Mouse (Mus musculus): ENCODE measurements around the gene Cse1l. TPM values are rescaled to one million over a fixed set of nuclear protein-coding genes. Genes with fewer than 3 reads are reported as not detected.

Gene Cse1l
- polyA plus RNA-seq, 2 experiments: 69.8 to 108 TPM

- Histone ChIP-seq H3K4me2 (replicated peaks; ENCODE audit: low read depth, low read length, severe bottlenecking) (no peak overlapping the region), H3K9me3 (ENCODE audit: control insufficient read depth, low read length) (no peaks in the 10 kb centered on the region), H3K4me1 (ENCODE audit: control insufficient read depth, insufficient read depth, low read length) (peaks cover 22% of the 10 kb centered on the region), H3K36me3 (ENCODE audit: control insufficient read depth, insufficient read depth, low read length) (no peaks in the 10 kb centered on the region), H3K27me3 (ENCODE audit: control insufficient read depth, insufficient read depth, low read length) (no peaks in the 10 kb centered on the region), H3K4me3 (replicated peaks; ENCODE audit: low read length) (no peak overlapping the region), H3K9ac (ENCODE audit: low read depth, low read length, severe bottlenecking) (no peak overlapping the region), H3K27ac (replicated peaks; ENCODE audit: low read depth, low read length) (no peak overlapping the region)
- DNase-seq (ENCODE audit: low spot score) (no peak), ATAC-seq (ENCODE audit: low FRiP score, low read depth) (no peak)
- no peak for TF ChIP-seq POLR2A (IDR thresholded peaks at IDR 0.05; ENCODE audit: borderline replicate concordance, extremely low read depth, insufficient read depth, insufficient read length)
- 81% methylated on average over 1 of the region's 1 CpGs for WGBS
These were observed 67.3 kb downstream of the Cse1l start for GRCm38 (mm10) chr2:166973153-166973552.

GRCm38 (mm10) chr2:166974177-166974872, 68.5 kb downstream of the Cse1l start:
- WGBS: 58% methylated on average over 6 of the region's 6 CpGs
- no peak overlapping the region for H3K4me3 ChIP-seq (replicated peaks; ENCODE audit: low read length)
- H3K4me1 ChIP-seq (ENCODE audit: control insufficient read depth, insufficient read depth, low read length): peaks cover 23% of the 10 kb centered on the region
- ATAC-seq (ENCODE audit: low FRiP score, low read depth): no peak
- TF ChIP-seq POLR2A (IDR thresholded peaks at IDR 0.05; ENCODE audit: borderline replicate concordance, extremely low read depth, insufficient read depth, insufficient read length): no peak
- no peak overlapping the region for H3K9ac ChIP-seq (ENCODE audit: low read depth, low read length, severe bottlenecking)
- no peaks in the 10 kb centered on the region for H3K27me3 ChIP-seq (ENCODE audit: control insufficient read depth, insufficient read depth, low read length)
- no peaks in the 10 kb centered on the region for H3K9me3 ChIP-seq (ENCODE audit: control insufficient read depth, low read length)
- H3K36me3 ChIP-seq (ENCODE audit: control insufficient read depth, insufficient read depth, low read length): no peaks in the 10 kb centered on the region
- no peak overlapping the region for H3K27ac ChIP-seq (replicated peaks; ENCODE audit: low read depth, low read length)
- no peak for DNase-seq (ENCODE audit: low spot score)
- H3K4me2 ChIP-seq (replicated peaks; ENCODE audit: low read depth, low read length, severe bottlenecking): no peak overlapping the region

DNA sequence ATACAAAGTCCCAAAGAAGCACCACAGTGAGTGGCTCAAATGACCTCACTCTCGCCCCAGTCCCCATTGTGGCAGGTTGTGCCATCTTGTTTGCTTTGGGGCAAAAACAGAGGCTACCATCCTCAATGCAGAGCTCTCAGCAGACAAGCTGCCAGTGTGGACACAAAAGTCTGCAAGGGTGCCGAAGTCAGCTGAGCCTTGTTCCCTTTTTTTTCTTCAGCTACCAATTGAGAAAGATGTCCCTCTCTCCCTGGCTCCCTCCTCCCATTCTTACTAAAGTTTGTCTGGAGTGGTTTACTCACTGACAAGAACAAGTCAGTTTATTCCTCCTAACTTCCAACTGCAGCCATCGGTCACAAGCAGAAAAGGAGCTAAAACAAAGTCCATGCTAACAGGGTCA, 70.5 kb downstream of the Cse1l start:
- Histone ChIP-seq H3K4me1 (ENCODE audit: control insufficient read depth, insufficient read depth, low read length) (peaks cover 23% of the 10 kb centered on the region), H3K9ac (ENCODE audit: low read depth, low read length, severe bottlenecking) (no peak overlapping the region), H3K36me3 (ENCODE audit: control insufficient read depth, insufficient read depth, low read length) (no peaks in the 10 kb centered on the region), H3K27me3 (ENCODE audit: control insufficient read depth, insufficient read depth, low read length) (no peaks in the 10 kb centered on the region), H3K4me3 (replicated peaks; ENCODE audit: low read length) (no peak overlapping the region), H3K9me3 (ENCODE audit: control insufficient read depth, low read length) (no peaks in the 10 kb centered on the region), H3K27ac (replicated peaks; ENCODE audit: low read depth, low read length) (peak overlapping the region; percentile 53), H3K4me2 (replicated peaks; ENCODE audit: low read depth, low read length, severe bottlenecking) (peak overlapping the region; percentile 18; the same call in 1 of the 2 replicates)
- WGBS: 63% methylated on average over 3 of the region's 3 CpGs
- DNase-seq (ENCODE audit: low spot score): no peak
- no peak for TF ChIP-seq POLR2A (IDR thresholded peaks at IDR 0.05; ENCODE audit: borderline replicate concordance, extremely low read depth, insufficient read depth, insufficient read length)
- no peak for ATAC-seq (ENCODE audit: low FRiP score, low read depth)

GRCm38 (mm10) chr2:166977490-166977889, 71.7 kb downstream of the Cse1l start:
- Histone ChIP-seq H3K36me3 (ENCODE audit: control insufficient read depth, insufficient read depth, low read length) (no peaks in the 10 kb centered on the region), H3K27me3 (ENCODE audit: control insufficient read depth, insufficient read depth, low read length) (no peaks in the 10 kb centered on the region), H3K9me3 (ENCODE audit: control insufficient read depth, low read length) (no peaks in the 10 kb centered on the region), H3K27ac (replicated peaks; ENCODE audit: low read depth, low read length) (peak overlapping the region; percentile 53), H3K4me1 (ENCODE audit: control insufficient read depth, insufficient read depth, low read length) (peaks cover 23% of the 10 kb centered on the region), H3K9ac (ENCODE audit: low read depth, low read length, severe bottlenecking) (peak overlapping the region; percentile 31; the same call in 1 of the 2 replicates), H3K4me2 (replicated peaks; ENCODE audit: low read depth, low read length, severe bottlenecking) (no peak overlapping the region), H3K4me3 (replicated peaks; ENCODE audit: low read length) (no peak overlapping the region)
- ATAC-seq (ENCODE audit: low FRiP score, low read depth) (no peak), DNase-seq (ENCODE audit: low spot score) (no peak)
- WGBS: 63% methylated on average over 3 of the region's 3 CpGs
- TF ChIP-seq POLR2A (IDR thresholded peaks at IDR 0.05; ENCODE audit: borderline replicate concordance, extremely low read depth, insufficient read depth, insufficient read length): no peak

DNA sequence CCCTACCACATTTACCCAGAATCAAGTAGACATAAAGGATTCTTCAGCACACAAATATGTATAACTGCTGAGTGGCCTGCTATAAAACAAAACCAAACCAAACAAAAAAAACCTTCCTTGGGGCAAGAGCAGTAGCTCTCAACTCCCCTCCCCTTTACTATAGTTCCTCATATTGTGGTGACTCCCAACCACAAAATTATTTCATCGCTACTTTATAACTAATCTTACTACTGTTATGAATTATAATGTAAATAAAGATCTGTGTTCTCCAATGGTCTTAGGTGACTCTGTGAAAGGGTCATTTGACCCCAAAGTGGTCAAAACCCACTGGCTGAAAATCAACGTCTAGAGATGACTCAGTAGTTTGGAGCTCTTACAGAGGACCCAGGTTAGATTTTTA, 74.3 kb downstream of the Cse1l start:
- Histone ChIP-seq H3K9me3 (ENCODE audit: control insufficient read depth, low read length) (no peaks in the 10 kb centered on the region), H3K27ac (replicated peaks; ENCODE audit: low read depth, low read length) (no peak overlapping the region), H3K4me1 (ENCODE audit: control insufficient read depth, insufficient read depth, low read length) (peaks cover 11% of the 10 kb centered on the region), H3K36me3 (ENCODE audit: control insufficient read depth, insufficient read depth, low read length) (no peaks in the 10 kb centered on the region), H3K27me3 (ENCODE audit: control insufficient read depth, insufficient read depth, low read length) (no peaks in the 10 kb centered on the region), H3K4me3 (replicated peaks; ENCODE audit: low read length) (no peak overlapping the region), H3K9ac (ENCODE audit: low read depth, low read length, severe bottlenecking) (no peak overlapping the region), H3K4me2 (replicated peaks; ENCODE audit: low read depth, low read length, severe bottlenecking) (no peak overlapping the region)
- ATAC-seq (ENCODE audit: low FRiP score, low read depth) (no peak), DNase-seq (ENCODE audit: low spot score) (no peak)
- no peak for TF ChIP-seq POLR2A (IDR thresholded peaks at IDR 0.05; ENCODE audit: borderline replicate concordance, extremely low read depth, insufficient read depth, insufficient read length)
- 89% methylated on average over 2 of the region's 2 CpGs for WGBS

Measured in limb, embryonic 14.5 days (tissue).